Mouse (Mus musculus) CH12.LX (cell line): ENCODE results near the gene Gm20388.

ENCODE experiments used
- CTCF ChIP-seq, 2 experiments: IDR thresholded peaks in 1 of 2; conservative IDR thresholded peaks in 1 of 2; 2 replicates each; pipeline ENCODE4 v1.5.1; 2011 to 2012; ENCODE audit warnings: low read depth in 2 of 2, low read length in 2 of 2, improper control_type of control experiment in 1 of 2, inconsistent platforms in 1 of 2, mild to moderate bottlenecking in 1 of 2, moderate library complexity in 1 of 2
- E2F4 ChIP-seq: IDR thresholded peaks from 2 replicates; pipeline ENCODE4 v1.6.1; 2011; ENCODE audit warnings: low read depth, low read length, improper control_type of control experiment; ENCODE audit not compliant: insufficient replicate concordance
- EP300 ChIP-seq: IDR thresholded peaks from 2 replicates; pipeline ENCODE4 v1.6.1; 2011; ENCODE audit warnings: low read length, improper control_type of control experiment
- MEF2A ChIP-seq: IDR thresholded peaks from 2 replicates; pipeline ENCODE4 v1.6.1; 2014; ENCODE audit warnings: low read depth, mild to moderate bottlenecking, inconsistent platforms, low read length, improper control_type of control experiment, borderline replicate concordance
- ZMIZ1 ChIP-seq: IDR thresholded peaks from 2 replicates; pipeline ENCODE4 v1.6.1; 2012; ENCODE audit warnings: low read depth, mild to moderate bottlenecking, inconsistent platforms, low read length, improper control_type of control experiment
- ZNF384 ChIP-seq: IDR thresholded peaks from 2 replicates; pipeline ENCODE4 v1.6.1; 2012; ENCODE audit warnings: low read depth, low read length, improper control_type of control experiment, inconsistent platforms

DNA sequence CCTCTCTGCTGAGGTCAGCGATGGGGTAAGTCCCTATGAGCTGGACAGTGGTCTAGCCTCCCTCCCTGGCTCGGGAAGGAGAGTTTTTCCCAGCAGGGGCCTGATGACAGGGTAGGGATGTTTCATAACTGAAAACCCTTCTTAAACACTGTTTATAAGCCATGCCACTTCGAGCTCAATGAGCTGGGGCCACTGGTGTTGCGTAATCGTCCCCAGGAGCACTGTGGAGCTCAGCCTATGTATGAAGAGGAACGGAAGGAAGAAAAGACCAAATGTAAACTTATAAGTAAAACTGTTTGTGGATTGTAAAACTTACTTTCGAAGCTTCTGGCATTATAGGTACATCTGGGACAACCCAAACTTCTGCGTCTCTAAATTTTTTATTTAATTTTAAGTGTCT is 4291.1 kb downstream of the Gm20388 start:
- no peak for TF ChIP-seq EP300
- no peak for TF ChIP-seq E2F4
- no peak for TF ChIP-seq CTCF (conservative IDR thresholded peaks at IDR 0.05 in 1 of 2, IDR thresholded peaks at IDR 0.05 in 1 of 2; ENCODE audit: low read depth in 2 of 2, low read length in 2 of 2)
- no peak for TF ChIP-seq ZMIZ1
- no peak for TF ChIP-seq ZNF384
- no peak for TF ChIP-seq MEF2A
